Mouse (Mus musculus): ENCODE data around the gene Cln5. TPM values are rescaled to one million over a fixed set of nuclear protein-coding genes. Genes with fewer than 3 reads are reported as not detected.

Gene Cln5
- polyA plus RNA-seq, 1 experiment, result 10.7 TPM

- 42% methylated on average over 10 of the region's 10 CpGs for WGBS
Measured at GRCm38 (mm10) chr14:103102731-103103335, 32.8 kb downstream of the Cln5 start.

GRCm38 (mm10) chr14:103106301-103106700, 36.3 kb downstream of the Cln5 start:
- WGBS, result 43% methylated on average over 2 of the region's 2 CpGs
- no peak for DNase-seq (ENCODE audit: low read depth, low spot score)

More at GRCm38 (mm10) chr14:103102731-103103335, 32.8 kb downstream of the Cln5 start:
- no peak for DNase-seq (ENCODE audit: low read depth, low spot score)

GRCm38 (mm10) chr14:103109971-103110370, 40.0 kb downstream of the Cln5 start:
- 82% methylated on average over 4 of the region's 4 CpGs for WGBS
- no peak for DNase-seq (ENCODE audit: low read depth, low spot score)

GRCm38 (mm10) chr14:103112606-103113363, 42.8 kb downstream of the Cln5 start:
- WGBS, result 92% methylated on average over 3 of the region's 3 CpGs
- no peak for DNase-seq (ENCODE audit: low read depth, low spot score)

GRCm38 (mm10) chr14:103114994-103115670, 45.1 kb downstream of the Cln5 start:
- whole genome bisulfite sequencing, result 81% methylated on average over 3 of the region's 3 CpGs
- DNase-seq (ENCODE audit: low read depth, low spot score), result no peak

- 81% methylated on average over 6 of the region's 6 CpGs for WGBS
- DNase-seq (ENCODE audit: low read depth, low spot score), result no peak
Measured at GRCm38 (mm10) chr14:103125756-103126155, 55.7 kb downstream of the Cln5 start.

Other genes starting within 250 kb of the Cln5 start
- 7.3 and 14.1 TPM in 2 replicates for gene Kctd12, start 87.6 kb upstream of the Cln5 start, polyA plus RNA-seq (2012; rRNA removed)
- 0.55 and 0.85 TPM in 2 replicates for gene Acod1, start 23.2 kb upstream of the Cln5 start, polyA plus RNA-seq (2012; rRNA removed)
- 60.4 and 87.1 TPM in 2 replicates for gene Fbxl3, start 29.4 kb downstream of the Cln5 start, polyA plus RNA-seq (2012; rRNA removed)

All from large intestine, adult 2 months (tissue).